Mouse (Mus musculus) liver, embryonic 14.5 days (tissue): ENCODE data around the gene Erbb4.

Experiments used
- CTCF ChIP-seq: IDR thresholded peaks from 2 replicates; pipeline ENCODE4 v1.5.1; 2016; ENCODE audit warnings: antibody characterized with exemption, low read depth, control low read depth
- EP300 ChIP-seq: IDR thresholded peaks from 2 replicates; pipeline ENCODE4 v1.6.1; 2016; ENCODE audit warnings: antibody characterized with exemption, low read depth

GRCm38 (mm10) chr1:68054715-68055114 is 1053.1 kb downstream of the Erbb4 start:
- TF ChIP-seq CTCF (no peak), EP300 (no peak)
